Mouse (Mus musculus) spleen, postnatal 4 days (tissue): ENCODE measurements at regions not wholly inside any gene's neighbourhood (a gene's known extent, or its start where the extent isn't known, plus 50 kb on each side); places are given as distances from the start of the nearest gene placed in this dataset.

ENCODE experiments used
- DNase-seq, 2 experiments: peaks; one replicate each; pipeline ENCODE4 v3.0.0; 2022; ENCODE audit warnings: low spot score in 2 of 2

GRCm38 (mm10) chr13:97423911-97424310, 183.0 kb downstream of the Enc1 start:
- DNase-seq = no peak

- DNase-seq = no peak
Measured at GRCm38 (mm10) chr13:97423298-97423817, 182.5 kb downstream of the Enc1 start.

- no peak for DNase-seq
Measured at GRCm38 (mm10) chr13:97422897-97423296, 182.0 kb downstream of the Enc1 start.

- DNase-seq = no peak
Measured at GRCm38 (mm10) chr13:97421831-97422230, 180.9 kb downstream of the Enc1 start.

- DNase-seq = no peak
Measured at GRCm38 (mm10) chr13:97420773-97421172, 179.9 kb downstream of the Enc1 start.

GRCm38 (mm10) chr13:97419100-97419499, 178.2 kb downstream of the Enc1 start:
- DNase-seq = no peak

GRCm38 (mm10) chr13:97418681-97419080, 177.8 kb downstream of the Enc1 start:
- DNase-seq = no peak

- DNase-seq = no peak
Measured at GRCm38 (mm10) chr13:97418081-97418480, 177.2 kb downstream of the Enc1 start.

GRCm38 (mm10) chr13:97415927-97416709, 175.2 kb downstream of the Enc1 start:
- no peak for DNase-seq

GRCm38 (mm10) chr13:97415381-97415780, 174.5 kb downstream of the Enc1 start:
- no peak for DNase-seq

- no peak for DNase-seq
Measured at GRCm38 (mm10) chr13:97412151-97412550, 171.2 kb downstream of the Enc1 start.

GRCm38 (mm10) chr13:97410550-97411201, 169.8 kb downstream of the Enc1 start:
- DNase-seq = no peak

- no peak for DNase-seq
Measured at GRCm38 (mm10) chr13:97409891-97410525, 169.1 kb downstream of the Enc1 start.

GRCm38 (mm10) chr13:97409291-97409780, 168.4 kb downstream of the Enc1 start:
- no peak for DNase-seq

- no peak for DNase-seq
Measured at GRCm38 (mm10) chr13:97408414-97409290, 167.7 kb downstream of the Enc1 start.

- no peak for DNase-seq
Measured at GRCm38 (mm10) chr13:97407773-97408172, 166.9 kb downstream of the Enc1 start.

GRCm38 (mm10) chr13:97406678-97407077, 165.8 kb downstream of the Enc1 start:
- no peak for DNase-seq

GRCm38 (mm10) chr13:97402164-97402761, 161.4 kb downstream of the Enc1 start:
- no peak for DNase-seq

GRCm38 (mm10) chr13:97401620-97402019, 160.7 kb downstream of the Enc1 start:
- no peak for DNase-seq

- no peak for DNase-seq
Measured at GRCm38 (mm10) chr13:97398041-97398440, 157.1 kb downstream of the Enc1 start.
